Mouse (Mus musculus) monocyte, adult 5-6 weeks (primary cell): ENCODE measurements around the gene Tefm. TPM values are rescaled to one million over a fixed set of nuclear protein-coding genes. Genes with fewer than 3 reads are reported as not detected.

Experiments
- ATAC-seq: fragments of 153-309, 156-312 bp; replicated peaks from 2 replicates; pipeline ENCODE4 v1.8.0; 2017; ENCODE audit warnings: mild to moderate bottlenecking; ENCODE audit not compliant: low TSS enrichment, insufficient number of reproducible peaks, severe bottlenecking, poor library complexity, low FRiP score
- total RNA-seq: library from RNA; stranded (forward); fragments of 200-1000, 200-491, 200-594 nt; gene quantifications from 3 replicates; pipeline ENCODE4 v1.2.3, GENCODE M21; 2017

Tefm gene
- total RNA-seq, 1 experiment from 2014 or later = 5.8 TPM

DNA sequence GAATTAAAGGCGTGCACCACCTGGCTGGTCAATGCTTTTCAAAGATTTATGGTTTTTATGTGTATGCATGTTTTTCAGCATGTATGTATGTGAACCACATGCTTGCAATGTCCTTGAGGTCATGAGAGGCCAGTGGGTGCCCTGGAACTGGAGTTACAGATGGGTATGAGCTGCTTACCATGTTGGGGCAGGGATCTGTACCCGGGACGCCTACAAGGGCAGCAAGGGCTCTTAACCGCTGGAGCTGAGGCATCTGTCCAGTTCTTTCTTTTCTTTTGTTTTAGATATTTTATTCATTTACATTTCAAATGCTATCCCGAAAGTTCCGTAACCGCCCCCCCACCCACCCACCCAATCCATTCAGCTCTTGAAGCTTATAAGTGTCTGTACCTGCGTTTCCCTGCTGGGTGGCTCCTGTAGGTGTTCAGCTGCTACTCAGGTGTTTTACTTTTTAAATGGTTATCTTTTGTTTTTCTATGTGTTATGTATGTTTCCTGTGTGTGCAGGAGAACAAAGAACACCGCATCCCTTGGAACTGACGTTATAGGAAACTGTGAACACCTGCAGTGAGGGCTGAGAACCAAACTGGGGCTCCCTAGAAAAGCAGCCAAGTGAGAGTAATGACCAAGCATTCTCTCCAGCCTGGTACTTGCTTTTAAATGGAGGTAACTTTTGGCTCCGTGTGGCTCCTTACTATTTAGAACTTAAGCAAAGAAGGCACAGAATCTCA is 5.9 kb downstream of the Tefm start:
- no peak for ATAC-seq

DNA sequence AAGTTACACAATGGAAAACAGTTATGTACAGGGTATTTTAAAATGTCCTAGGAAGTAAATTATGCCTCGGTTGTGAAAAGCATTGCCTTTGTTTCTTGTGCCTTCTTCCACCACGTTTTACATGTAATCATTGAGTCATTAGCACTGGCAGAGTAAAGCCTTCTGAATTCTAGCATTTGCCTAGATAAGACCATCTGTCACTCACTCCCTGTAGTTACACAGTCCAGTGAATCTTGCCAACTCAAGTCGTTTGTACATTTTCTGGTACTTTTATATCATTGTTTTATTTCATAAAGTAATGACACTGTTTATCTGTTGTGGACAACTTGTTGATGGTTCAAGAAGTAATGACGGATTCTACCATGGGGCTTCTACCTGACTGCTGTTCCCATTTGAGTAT is 7.2 kb downstream of the Tefm start:
- no peak for ATAC-seq

DNA sequence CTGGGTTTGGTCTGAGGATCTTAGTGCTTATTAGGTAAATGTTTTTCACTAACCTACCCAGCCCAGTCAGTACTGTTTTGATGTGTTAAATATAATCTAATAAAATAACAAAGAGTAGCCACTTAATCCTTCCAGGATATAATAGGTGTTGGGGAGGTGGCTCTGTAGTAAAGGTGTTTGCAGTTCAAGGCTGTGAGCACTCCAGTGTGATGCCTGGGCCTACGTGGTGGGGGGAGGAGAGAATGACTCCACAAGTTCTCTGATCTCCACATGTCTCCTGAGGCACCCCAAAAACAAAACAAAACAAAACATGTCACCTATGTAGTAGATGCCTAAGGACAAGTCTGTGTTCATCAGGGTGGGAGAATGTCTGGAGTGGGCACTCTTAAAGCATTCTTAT is 9.9 kb downstream of the Tefm start:
- ATAC-seq = no peak

DNA sequence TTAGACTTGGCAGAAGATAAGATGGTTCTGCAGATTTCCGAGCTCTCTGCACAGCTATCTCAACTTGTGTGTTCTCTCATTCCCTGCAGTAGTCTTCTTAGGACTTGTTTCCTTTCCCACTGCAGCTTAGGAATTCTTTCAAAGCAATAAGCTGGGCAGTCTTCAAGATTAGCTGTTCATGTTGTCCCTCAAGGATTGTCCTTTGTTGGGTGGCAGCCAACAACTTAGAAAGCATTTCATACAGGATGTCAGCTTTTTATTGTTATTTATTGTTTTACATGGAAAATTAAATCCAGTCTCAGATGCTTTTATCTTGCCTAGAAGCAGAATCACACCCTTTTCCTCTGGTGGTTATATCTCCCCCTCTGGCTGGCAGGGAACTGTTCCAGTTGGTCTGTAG is 25.6 kb downstream of the Tefm start:
- ATAC-seq = no peak

DNA sequence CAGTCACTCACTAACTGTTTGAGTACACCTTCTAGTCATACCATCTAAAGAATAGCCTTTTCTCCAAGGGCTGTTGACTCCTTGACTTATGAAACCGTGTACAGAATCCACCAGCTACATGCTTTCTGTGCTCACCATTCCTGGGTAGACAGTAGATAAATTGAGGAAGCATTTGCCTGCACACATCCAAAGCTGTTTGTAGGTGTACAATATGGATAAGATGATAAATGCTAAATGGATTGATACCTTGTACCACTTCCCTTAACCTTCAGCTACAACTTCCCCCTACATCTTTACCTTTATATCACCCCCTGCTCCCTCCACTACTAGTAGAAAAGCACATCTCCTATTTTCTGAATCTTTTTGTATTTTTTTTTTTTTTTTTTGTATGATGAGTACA is 37.6 kb downstream of the Tefm start:
- ATAC-seq = no peak

DNA sequence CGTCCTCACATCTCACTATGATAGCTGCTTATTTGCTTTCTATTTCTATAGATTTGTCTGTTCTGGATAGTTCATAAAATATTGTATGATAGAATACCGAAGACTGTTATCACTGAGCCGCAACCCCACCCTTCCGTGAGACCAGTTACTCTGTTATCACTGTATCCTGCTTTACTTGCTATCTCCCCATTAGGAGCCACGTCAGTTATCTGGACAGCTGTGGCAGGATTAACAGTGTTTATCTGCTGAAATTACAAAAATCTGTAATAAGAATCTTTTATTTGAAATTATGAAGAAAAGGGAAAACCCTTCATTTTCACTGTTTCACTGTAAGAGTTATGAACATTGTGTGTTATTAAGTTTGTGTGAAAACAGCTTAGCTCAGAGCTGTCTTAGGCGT is 40.7 kb downstream of the Tefm start:
- ATAC-seq = no peak

DNA sequence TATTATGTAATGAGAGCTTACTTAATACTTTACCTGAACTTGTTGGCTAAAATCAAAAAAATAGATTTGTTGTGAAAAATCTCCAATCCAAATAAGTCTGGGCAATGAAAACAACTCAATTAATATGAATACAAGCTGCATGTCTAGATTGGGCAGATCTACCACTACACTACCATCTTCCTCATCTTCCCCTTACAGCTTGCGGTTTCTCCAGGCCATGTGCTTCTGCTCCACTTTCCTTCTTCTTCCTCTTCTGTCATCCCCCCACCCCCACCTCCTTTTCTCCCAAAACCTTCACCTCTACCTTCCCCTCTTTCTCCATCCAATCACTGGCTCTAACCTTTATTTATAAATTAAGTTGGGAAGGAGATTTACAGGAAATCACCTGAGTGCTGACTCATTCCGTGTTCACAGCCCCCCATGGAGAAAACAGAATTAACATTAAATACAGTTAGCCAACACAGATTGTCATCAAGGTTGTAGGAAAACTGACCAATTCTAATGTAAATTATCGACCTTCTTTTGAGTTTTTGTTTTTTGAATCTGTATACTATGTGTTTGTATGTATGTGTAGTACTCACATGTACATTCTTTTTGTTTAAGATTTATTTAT is 43.4 kb downstream of the Tefm start:
- ATAC-seq = no peak

DNA sequence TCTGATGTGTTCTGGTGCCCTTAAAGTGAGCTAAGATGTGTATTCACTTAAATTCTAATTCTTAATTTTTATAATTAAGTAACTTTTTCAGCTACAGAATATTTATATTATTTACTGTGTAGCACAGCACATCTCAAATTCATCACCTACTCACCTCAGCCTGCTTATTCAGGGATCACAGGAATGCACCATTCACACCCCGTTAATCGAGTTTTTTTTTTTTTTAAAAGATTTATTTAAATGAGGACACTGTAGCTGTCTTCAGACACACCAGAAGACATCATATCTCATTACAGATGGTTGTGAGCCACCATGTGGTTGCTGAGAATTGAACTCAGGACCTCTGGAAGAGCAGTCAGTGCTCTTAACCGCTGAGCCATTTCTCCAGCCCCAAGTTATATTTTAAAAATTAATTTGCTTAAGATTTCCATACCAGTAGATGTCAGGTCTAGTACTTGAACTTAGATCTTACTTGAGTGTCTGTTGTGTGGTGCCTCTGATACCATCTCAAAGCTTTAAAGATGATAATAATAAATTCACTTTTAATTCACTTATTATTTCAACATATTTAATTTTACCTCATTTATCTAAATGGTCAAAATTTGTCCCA is 51.3 kb downstream of the Tefm start:
- ATAC-seq = no peak

DNA sequence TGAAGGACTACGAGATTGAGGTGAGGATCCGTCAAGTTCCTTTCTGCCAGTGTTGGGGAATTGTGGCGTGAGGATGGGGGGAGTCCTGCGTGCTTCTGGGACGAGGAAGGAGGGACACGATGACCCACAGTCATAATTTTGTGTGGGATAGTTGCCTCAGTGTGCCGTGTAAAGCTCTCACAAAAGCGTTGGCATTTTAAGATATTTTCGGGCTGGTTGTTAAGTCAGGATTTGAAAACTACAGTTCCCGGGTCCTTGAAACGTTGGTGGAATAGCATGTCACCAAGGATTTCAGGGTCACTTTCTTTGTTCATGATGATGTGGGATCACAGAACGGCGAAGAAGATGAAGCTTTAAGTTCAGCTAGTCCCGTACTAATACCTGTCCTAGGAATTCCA is 52.2 kb downstream of the Tefm start:
- no peak for ATAC-seq

DNA sequence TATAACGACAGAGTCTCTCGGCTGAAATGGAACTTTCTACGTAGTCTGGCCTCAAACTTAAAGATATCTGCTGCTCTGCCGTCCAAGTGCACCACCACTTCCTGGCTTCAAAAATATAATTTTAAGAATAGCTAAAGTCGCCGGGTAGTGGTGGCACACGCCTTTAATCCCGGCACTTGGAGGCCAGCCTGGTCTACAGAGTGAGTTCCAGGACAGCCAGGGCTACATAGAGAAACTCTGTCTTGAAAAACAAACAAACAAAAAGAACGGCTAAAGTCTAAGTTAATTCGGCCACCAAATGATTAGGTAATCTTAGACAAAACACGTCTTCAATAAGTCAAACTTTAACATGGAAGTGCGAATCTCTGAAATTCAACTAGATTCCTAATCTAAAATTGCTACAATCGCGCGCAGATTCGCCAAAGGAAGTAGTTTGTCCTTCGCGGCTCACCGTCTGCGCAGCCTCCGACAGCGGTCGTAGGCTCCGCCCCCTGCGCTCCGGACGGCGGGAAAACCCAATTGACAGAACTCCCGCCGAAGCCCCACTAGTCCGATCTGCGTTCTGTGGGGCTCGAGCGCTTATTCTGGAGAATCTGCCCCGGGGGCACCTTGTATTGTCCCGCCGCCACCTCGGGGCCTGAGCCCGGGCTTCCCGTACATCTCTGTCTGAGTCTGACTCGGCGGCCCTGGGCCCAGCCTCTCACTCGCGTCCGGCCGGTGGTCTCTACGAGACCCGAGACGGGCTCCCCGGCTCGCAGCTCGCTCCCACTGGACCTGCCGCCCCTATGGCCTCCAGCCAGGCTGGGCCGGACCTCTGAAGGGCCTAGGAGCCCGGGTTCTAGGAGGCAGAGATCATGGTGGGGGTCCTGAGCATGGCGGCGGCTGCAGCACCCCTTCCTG is 52.8 kb downstream of the Tefm start, which contains the start of gene Atad5:
TSS of gene Atad5 (plus strand) at position 484 of the 900 bp plus-strand sequence.
- peak; percentile 77 for ATAC-seq

DNA sequence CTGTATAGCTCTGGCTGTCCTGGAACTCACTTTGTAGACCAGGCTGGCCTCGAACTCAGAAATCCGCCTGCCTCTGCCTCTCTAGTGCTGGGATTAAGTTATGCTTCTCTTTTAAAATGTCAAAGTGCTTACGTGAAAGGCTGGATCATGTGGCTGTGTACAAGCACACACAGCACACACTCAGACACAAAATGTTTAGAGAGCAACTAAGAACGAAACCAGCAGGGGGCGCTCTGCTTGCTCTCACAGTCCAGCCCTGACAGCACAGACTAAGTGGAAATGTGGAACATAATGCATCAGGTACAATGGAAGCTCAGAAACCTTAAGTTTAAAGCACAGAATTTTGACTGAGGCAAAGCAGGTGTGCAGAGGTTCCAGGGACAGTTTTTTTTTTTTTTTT is 55.1 kb downstream of the Tefm start:
- ATAC-seq = peak; percentile 80

Other genes starting within 250 kb of the Tefm start
- 55.7 to 87.3 TPM (median 65.7 TPM) in 3 replicates for gene Utp6, start 179.8 kb downstream of the Tefm start, total RNA-seq
- gene Suz12, start 149.1 kb downstream of the Tefm start, total RNA-seq = 35.9 to 53.1 TPM (median 37.2 TPM) in 3 replicates
- 144 to 183 TPM (median 162 TPM) in 3 replicates for gene Crlf3, start 61.2 kb downstream of the Tefm start, total RNA-seq
- gene Atad5, start 52.8 kb downstream of the Tefm start, total RNA-seq = 3.5 to 5.8 TPM (median 4.6 TPM) in 3 replicates
- gene Adap2, start 11.9 kb upstream of the Tefm start, total RNA-seq = 6.7 to 11.8 TPM (median 8.7 TPM) in 3 replicates
- gene Rnf135, start 41.7 kb upstream of the Tefm start, total RNA-seq = 5.0 to 10.4 TPM (median 6.2 TPM) in 3 replicates
- gene Rhot1, start 66.8 kb upstream of the Tefm start, total RNA-seq = 48.4 to 57.1 TPM (median 56.2 TPM) in 3 replicates
- gene Rhbdl3, start 158.7 kb upstream of the Tefm start, total RNA-seq = not detected in 3 replicates
- 4.8 to 8.8 TPM (median 8.3 TPM) in 3 replicates for gene 5730455P16Rik, start 235.9 kb upstream of the Tefm start, total RNA-seq
- gene Zfp207, start 241.1 kb upstream of the Tefm start, total RNA-seq = 195 to 258 TPM (median 204 TPM) in 3 replicates